Mouse (Mus musculus) kidney, embryonic 15.5 days (tissue): ENCODE data around the gene Cenpb. TPM values are rescaled to one million over a fixed set of nuclear protein-coding genes. Genes with fewer than 3 reads are reported as not detected.
"Not testable (repeated sequence)": the region's sequence is repeated elsewhere in the genome, so short reads cannot be mapped to it uniquely, and the experiment has no call there.

Experiments used
- ATAC-seq: fragments of 200-750 bp; cut with Nextera tagmentation; replicated peaks from 2 replicates; pipeline ENCODE4 v1.8.0; 2017; ENCODE audit warnings: moderate TSS enrichment; ENCODE audit not compliant: low FRiP score
- H3K27ac ChIP-seq: fragments of 300-500 bp; sonication (generic); 2 replicates; pipeline ENCODE4 v1.5.1; 2015; ENCODE audit warnings: mild to moderate bottlenecking, inconsistent platforms
- H3K27me3 ChIP-seq: fragments of 300-500 bp; sonication (generic); 2 replicates; pipeline ENCODE4 v1.6.1; 2015; ENCODE audit warnings: inconsistent platforms
- H3K36me3 ChIP-seq: fragments of 300-500 bp; sonication (generic); 2 replicates; pipeline ENCODE4 v1.6.1; 2015; ENCODE audit warnings: inconsistent platforms
- H3K4me1 ChIP-seq: fragments of 300-500 bp; sonication (generic); 2 replicates; pipeline ENCODE4 v1.6.1; 2015; ENCODE audit warnings: inconsistent platforms
- H3K4me2 ChIP-seq: fragments of 300-500 bp; sonication (generic); 2 replicates; pipeline ENCODE4 v1.6.1; 2015; ENCODE audit warnings: moderate library complexity, mild to moderate bottlenecking, inconsistent platforms
- H3K4me3 ChIP-seq: fragments of 300-500 bp; sonication (generic); replicated peaks from 2 replicates; pipeline ENCODE4 v1.5.1; 2015; ENCODE audit warnings: mild to moderate bottlenecking, inconsistent platforms
- H3K9ac ChIP-seq: fragments of 300-500 bp; sonication (generic); 2 replicates; pipeline ENCODE4 v1.6.1; 2015; ENCODE audit warnings: mild to moderate bottlenecking, inconsistent platforms
- H3K9me3 ChIP-seq: fragments of 300-500 bp; sonication (generic); replicated peaks from 2 replicates; pipeline ENCODE4 v1.6.1; 2016; ENCODE audit warnings: inconsistent platforms
- WGBS: fragments of 180-500 bp; shearing (Covaris S2); methylation state at CpG from one replicate; pipeline ENCODE4 v1.1.7; 2015; ENCODE audit warnings: mixed read lengths; 5-methylcytosine and 5-hydroxymethylcytosine counted together
- polyA plus RNA-seq: library from polyadenylated mRNA; unstranded; fragments of >200 nt; fragmentation: Nextera tagmentation; extraction: Ambion mirVana; gene quantifications from 2 replicates; pipeline ENCODE4 v1.2.1, GENCODE M21; 2015

The Cenpb gene
- polyA plus RNA-seq, result 10.6 and 10.8 TPM in 2 replicates

- no peaks in the 10 kb centered on the region for H3K27me3 ChIP-seq
- 4% methylated on average over 29 of the region's 57 CpGs for WGBS
- H3K4me2 ChIP-seq, result peak within 1 kb of the TSS; percentile 92
- H3K27ac ChIP-seq, result peak within 1 kb of the TSS; percentile 88
- peaks cover 43% of the 10 kb centered on the region for H3K4me1 ChIP-seq
- ATAC-seq, result peak; percentile 84
- H3K9me3 ChIP-seq, result no peaks in the 10 kb centered on the region
- H3K36me3 ChIP-seq, result 0 out of 2 replicates have a peak, but pooled peaks cover 9% of the 10 kb centered on the region
- H3K4me3 ChIP-seq, result peak within 1 kb of the TSS; percentile 64
- H3K9ac ChIP-seq, result peak within 1 kb of the TSS; percentile 86
Observed at GRCm38 (mm10) chr2:131179990-131180587, at the start of gene Cenpb. TSS of gene Cenpb (minus strand) at chr2:131180067.

GRCm38 (mm10) chr2:131227243-131227642 is 47.4 kb upstream of the Cenpb start:
- no peak overlapping the region for H3K4me2 ChIP-seq
- 91% methylated on average over 3 of the region's 3 CpGs for WGBS
- no peak overlapping the region for H3K9ac ChIP-seq
- no peaks in the 10 kb centered on the region for H3K36me3 ChIP-seq
- H3K27ac ChIP-seq, result no peak overlapping the region
- no peaks in the 10 kb centered on the region for H3K27me3 ChIP-seq
- H3K4me3 ChIP-seq, result no peak overlapping the region
- ATAC-seq, result no peak
- peaks cover 3% of the 10 kb centered on the region; the same call in 1 of the 2 replicates for H3K4me1 ChIP-seq
- no peaks in the 10 kb centered on the region for H3K9me3 ChIP-seq

- not testable (repeated sequence) for H3K27ac ChIP-seq, H3K36me3 ChIP-seq, H3K27me3 ChIP-seq, H3K4me1 ChIP-seq, H3K9me3 ChIP-seq, H3K9ac ChIP-seq, H3K4me2 ChIP-seq, H3K4me3 ChIP-seq, ATAC-seq
- 53% methylated on average over 2 of the region's 2 CpGs for WGBS
Observed at GRCm38 (mm10) chr2:131226669-131227068, 46.8 kb upstream of the Cenpb start.

- Histone ChIP-seq H3K4me1 (peaks cover 7% of the 10 kb centered on the region; the same call in 1 of the 2 replicates), H3K36me3 (no peaks in the 10 kb centered on the region), H3K27me3 (no peaks in the 10 kb centered on the region), H3K27ac (peak overlapping the region; percentile 83), H3K9me3 (no peaks in the 10 kb centered on the region), H3K4me2 (no peak overlapping the region), H3K4me3 (no peak overlapping the region), H3K9ac (no peak overlapping the region)
- WGBS, result 70% methylated on average over 6 of the region's 6 CpGs
- peak; percentile 83 for ATAC-seq
Observed at GRCm38 (mm10) chr2:131225178-131225577, 45.3 kb upstream of the Cenpb start.

GRCm38 (mm10) chr2:131223569-131223968 is 43.7 kb upstream of the Cenpb start:
- Histone ChIP-seq H3K9ac (no peak overlapping the region), H3K4me3 (no peak overlapping the region), H3K27me3 (no peaks in the 10 kb centered on the region), H3K27ac (no peak overlapping the region), H3K36me3 (no peaks in the 10 kb centered on the region), H3K4me2 (no peak overlapping the region), H3K4me1 (peaks cover 7% of the 10 kb centered on the region; the same call in 1 of the 2 replicates), H3K9me3 (no peaks in the 10 kb centered on the region)
- ATAC-seq, result peak; percentile 73
- WGBS, result 59% methylated on average over 1 of the region's 1 CpGs

- Histone ChIP-seq H3K9me3 (no peaks in the 10 kb centered on the region), H3K4me1 (peaks cover 7% of the 10 kb centered on the region; the same call in 1 of the 2 replicates), H3K4me3 (no peak overlapping the region), H3K4me2 (no peak overlapping the region), H3K36me3 (no peaks in the 10 kb centered on the region), H3K27me3 (no peaks in the 10 kb centered on the region), H3K9ac (no peak overlapping the region), H3K27ac (no peak overlapping the region)
- ATAC-seq, result no peak
- 47% methylated on average over 5 of the region's 5 CpGs for WGBS
Observed at GRCm38 (mm10) chr2:131222562-131222961, 42.7 kb upstream of the Cenpb start.

GRCm38 (mm10) chr2:131221853-131222515 is 42.1 kb upstream of the Cenpb start:
- no peak for ATAC-seq
- WGBS, result 65% methylated on average over 3 of the region's 3 CpGs

GRCm38 (mm10) chr2:131220030-131220429 is 40.2 kb upstream of the Cenpb start:
- Histone ChIP-seq H3K27ac (no peak overlapping the region), H3K4me1 (peaks cover 10% of the 10 kb centered on the region; the same call in 1 of the 2 replicates), H3K9ac (no peak overlapping the region), H3K4me3 (no peak overlapping the region), H3K4me2 (no peak overlapping the region), H3K9me3 (no peaks in the 10 kb centered on the region), H3K36me3 (no peaks in the 10 kb centered on the region), H3K27me3 (no peaks in the 10 kb centered on the region)
- 58% methylated on average over 4 of the region's 4 CpGs for WGBS
- no peak for ATAC-seq

More at GRCm38 (mm10) chr2:131221853-131222515, 42.1 kb upstream of the Cenpb start:
- H3K27ac ChIP-seq, result no peak overlapping the region
- no peak overlapping the region for H3K4me3 ChIP-seq
- no peaks in the 10 kb centered on the region for H3K27me3 ChIP-seq
- no peak overlapping the region for H3K9ac ChIP-seq
- H3K36me3 ChIP-seq, result no peaks in the 10 kb centered on the region
- peaks cover 7% of the 10 kb centered on the region; the same call in 1 of the 2 replicates for H3K4me1 ChIP-seq
- no peaks in the 10 kb centered on the region for H3K9me3 ChIP-seq
- H3K4me2 ChIP-seq, result no peak overlapping the region

GRCm38 (mm10) chr2:131215941-131216858 is 36.3 kb upstream of the Cenpb start:
- Histone ChIP-seq H3K36me3 (peaks cover 19% of the 10 kb centered on the region), H3K4me2 (no peak overlapping the region), H3K27ac (no peak overlapping the region), H3K27me3 (no peaks in the 10 kb centered on the region), H3K9ac (no peak overlapping the region), H3K4me3 (no peak overlapping the region), H3K4me1 (peaks cover 7% of the 10 kb centered on the region), H3K9me3 (no peaks in the 10 kb centered on the region)
- ATAC-seq, result no peak
- 78% methylated on average over 7 of the region's 7 CpGs for WGBS

GRCm38 (mm10) chr2:131213773-131214172 is 33.9 kb upstream of the Cenpb start:
- Histone ChIP-seq H3K4me2 (no peak overlapping the region), H3K4me1 (peaks cover 20% of the 10 kb centered on the region), H3K4me3 (no peak overlapping the region), H3K9me3 (no peaks in the 10 kb centered on the region), H3K27ac (no peak overlapping the region), H3K27me3 (no peaks in the 10 kb centered on the region), H3K36me3 (peaks cover 19% of the 10 kb centered on the region), H3K9ac (no peak overlapping the region)
- WGBS, result 86% methylated on average over 7 of the region's 7 CpGs
- no peak for ATAC-seq

- peak overlapping the region; percentile 41 for H3K9ac ChIP-seq
- H3K4me3 ChIP-seq, result peak overlapping the region; percentile 57
- peaks cover 19% of the 10 kb centered on the region for H3K36me3 ChIP-seq
- peak overlapping the region; percentile 90 for H3K27ac ChIP-seq
- H3K9me3 ChIP-seq, result no peaks in the 10 kb centered on the region
- ATAC-seq, result no peak
- H3K4me2 ChIP-seq, result peak overlapping the region; percentile 54
- peaks cover 16% of the 10 kb centered on the region for H3K4me1 ChIP-seq
- no peaks in the 10 kb centered on the region for H3K27me3 ChIP-seq
- WGBS, result 64% methylated on average over 9 of the region's 9 CpGs
Observed at GRCm38 (mm10) chr2:131211026-131211615, 31.3 kb upstream of the Cenpb start.
